Mouse (Mus musculus) left cerebral cortex, adult 2 months (tissue): ENCODE measurements around the gene Loxl1. TPM values are rescaled to one million over a fixed set of nuclear protein-coding genes. Genes with fewer than 3 reads are reported as not detected.

Experiments used
- DNase-seq, 2 experiments: peaks; one replicate each; pipeline ENCODE4 v3.0.0; 2021 to 2022; ENCODE audit warnings: low spot score in 2 of 2, mixed read lengths in 1 of 2; ENCODE audit errors: extremely low spot score in 1 of 2
- H3K27ac ChIP-seq: fragments of 200-600 bp; 2 replicates; pipeline ENCODE4 v1.8.1; 2022
- H3K4me3 ChIP-seq: fragments of 200-600 bp; 2 replicates; pipeline ENCODE4 v1.8.1; 2022
- CTCF ChIP-seq: fragments of 200-600 bp; IDR thresholded peaks from 2 replicates; pipeline ENCODE4 v1.8.1; 2022; ENCODE audit warnings: antibody characterized with exemption, mild to moderate bottlenecking, moderate library complexity
- intact Hi-C: fragments of 180-260 bp; cut with DNase I; formaldehyde crosslinking; loops from one replicate; pipeline ENCODE4 v1.15.1; 2025
- long read RNA-seq, 2 experiments: library from polyadenylated mRNA; stranded (forward); transcript quantifications; one replicate each; pipeline ENCODE4 v2.0.0; 2021; ENCODE audit warnings: borderline mapping rate in 2 of 2
- total RNA-seq, 2 experiments: library from RNA; stranded (reverse); gene quantifications; 2 replicates each; pipeline ENCODE4 v1.2.3; 2021

The Loxl1 gene
- total RNA-seq, result 1 to 10 TPM; 2.1 to 2.2 TPM
- long read RNA-seq, experiment 1, partial matches to known transcripts, result 0 of 3 reads
- long read RNA-seq, experiment 1, other reads (novel, unspliced or antisense), result 0 of 3 reads
- long read RNA-seq, experiment 2, transcript Loxl1-201 (7 exons, 3,297 nt), result major isoform, 7 of 7 reads
- long read RNA-seq, experiment 2, partial matches to known transcripts, result 0 of 7 reads
- long read RNA-seq, experiment 2, other reads (novel, unspliced or antisense), result 0 of 7 reads

GRCm38 (mm10) chr9:58312944-58313359, at the start of gene Loxl1:
TSS of gene Loxl1 (minus strand) at chr9:58313186.
- TF ChIP-seq CTCF, result no peak
- H3K4me3 ChIP-seq, result peak within 1 kb of the TSS; percentile 28
- H3K27ac ChIP-seq, result no peak within 1 kb of the TSS
- intact Hi-C loops, result no loop called here
- DNase-seq, result peak; percentile 19 to 42

- no peak overlapping the region for H3K4me3 ChIP-seq
- no peak for DNase-seq
- no peak overlapping the region for H3K27ac ChIP-seq
- intact Hi-C loops, result no loop called here
- no peak for TF ChIP-seq CTCF
These were observed 49.0 kb upstream of the Loxl1 start for GRCm38 (mm10) chr9:58361956-58362355.

- no peak overlapping the region for H3K27ac ChIP-seq
- no peak for TF ChIP-seq CTCF
- no peak overlapping the region for H3K4me3 ChIP-seq
- intact Hi-C loops, result no loop called here
- DNase-seq, result no peak
These were observed 48.4 kb upstream of the Loxl1 start for GRCm38 (mm10) chr9:58361373-58361772.

GRCm38 (mm10) chr9:58355262-58356050, 42.5 kb upstream of the Loxl1 start:
- Histone ChIP-seq H3K4me3 (no peak overlapping the region), H3K27ac (no peak overlapping the region)
- no peak for DNase-seq
- no peak for TF ChIP-seq CTCF
- intact Hi-C loops, result no loop called here

- H3K4me3 ChIP-seq, result no peak overlapping the region
- no peak overlapping the region for H3K27ac ChIP-seq
- intact Hi-C loops, result no loop called here
- no peak for DNase-seq
- no peak for TF ChIP-seq CTCF
These were observed 41.7 kb upstream of the Loxl1 start for GRCm38 (mm10) chr9:58354701-58355100.

GRCm38 (mm10) chr9:58353224-58353623, 40.2 kb upstream of the Loxl1 start:
- Histone ChIP-seq H3K27ac (no peak overlapping the region), H3K4me3 (no peak overlapping the region)
- TF ChIP-seq CTCF, result no peak
- no peak for DNase-seq
- intact Hi-C loops, result no loop called here

GRCm38 (mm10) chr9:58347795-58348194, 34.8 kb upstream of the Loxl1 start:
- H3K27ac ChIP-seq, result no peak overlapping the region
- H3K4me3 ChIP-seq, result no peak overlapping the region
- intact Hi-C loops, result no loop called here
- DNase-seq, result no peak
- no peak for TF ChIP-seq CTCF

GRCm38 (mm10) chr9:58346498-58346897, 33.5 kb upstream of the Loxl1 start:
- intact Hi-C loops, result no loop called here
- no peak for DNase-seq
- no peak for TF ChIP-seq CTCF
- Histone ChIP-seq H3K27ac (no peak overlapping the region), H3K4me3 (no peak overlapping the region)

- no peak for DNase-seq
- TF ChIP-seq CTCF, result no peak
- intact Hi-C loops, result no loop called here
- no peak overlapping the region for H3K27ac ChIP-seq
- H3K4me3 ChIP-seq, result no peak overlapping the region
These were observed 33.0 kb upstream of the Loxl1 start for GRCm38 (mm10) chr9:58345963-58346362.

GRCm38 (mm10) chr9:58341795-58342194, 28.8 kb upstream of the Loxl1 start:
- TF ChIP-seq CTCF, result peak; percentile 7
- no peak overlapping the region for H3K4me3 ChIP-seq
- DNase-seq, result no peak
- no peak overlapping the region for H3K27ac ChIP-seq
- intact Hi-C loops, result no loop called here

- Histone ChIP-seq H3K27ac (no peak overlapping the region), H3K4me3 (no peak overlapping the region)
- DNase-seq, result no peak
- intact Hi-C loops, result no loop called here
- no peak for TF ChIP-seq CTCF
These were observed 23.8 kb upstream of the Loxl1 start for GRCm38 (mm10) chr9:58336650-58337281.

- no peak overlapping the region for H3K27ac ChIP-seq
- no peak for TF ChIP-seq CTCF
- intact Hi-C loops, result loop anchor here (2.0 kb wide), 3 partner anchors 38 to 204 kb away; no protein-coding TSS in a partner anchor
- H3K4me3 ChIP-seq, result no peak overlapping the region
- DNase-seq, result no peak
These were observed 18.3 kb upstream of the Loxl1 start for GRCm38 (mm10) chr9:58331276-58331675.
